Mouse (Mus musculus) hindlimb bud, embryonic 11.5 days (tissue): ENCODE results near the gene Zfp422.
"Not testable (repeated sequence)": the region's sequence is repeated elsewhere in the genome, so short reads cannot be mapped to it uniquely, and the experiment has no call there.

Source experiments
- DNase-seq: peaks from one replicate; pipeline ENCODE4 v3.0.0-alpha.2; 2012; ENCODE audit warnings: low read depth, low spot score; ENCODE audit errors: extremely low spot score

Gene Zfp422

DNA sequence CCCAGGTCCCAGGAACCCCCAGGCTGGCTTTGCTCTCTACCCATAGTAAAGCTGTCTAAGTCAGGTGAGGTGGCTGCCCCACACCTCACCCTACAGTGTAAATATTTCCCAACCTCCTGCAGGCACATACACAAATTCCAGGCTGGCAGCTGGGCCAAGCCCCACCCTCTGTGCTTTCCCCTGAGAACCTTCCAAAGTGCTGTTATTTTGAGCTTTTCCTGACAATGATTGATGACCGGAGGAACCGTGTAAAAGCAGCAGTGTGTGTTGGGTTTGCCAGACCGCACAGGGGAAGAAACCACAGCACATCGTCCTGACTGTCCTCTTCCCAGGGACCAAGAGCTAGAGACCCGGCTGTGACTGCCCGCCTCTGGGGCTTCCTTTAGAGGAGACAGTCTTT lies 21.6 kb upstream of the Zfp422 start, which contains the start of gene Depp1:
Depp1 (plus strand) TSS at position 204 of the 400 bp plus-strand sequence.
- no peak for DNase-seq

DNA sequence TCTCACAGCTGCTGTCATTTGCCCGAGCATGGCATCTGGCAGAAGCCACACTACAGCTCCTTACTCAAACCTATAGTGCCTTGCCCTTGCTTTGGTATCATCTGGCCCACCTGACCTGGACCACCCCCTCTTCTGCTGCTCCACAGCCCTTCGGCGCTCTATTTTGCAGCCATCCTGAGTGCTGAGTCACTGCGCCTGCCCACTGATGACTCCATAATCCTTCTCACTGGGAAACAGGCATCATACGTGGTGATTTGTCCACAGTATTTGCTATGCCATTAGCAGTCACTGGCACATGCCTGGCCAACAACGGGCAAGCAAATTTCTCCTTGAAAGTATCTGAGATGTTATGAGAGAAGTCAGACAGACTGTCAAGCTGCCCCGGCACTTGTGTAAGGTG lies 21.0 kb upstream of the Zfp422 start:
- DNase-seq, result no peak

DNA sequence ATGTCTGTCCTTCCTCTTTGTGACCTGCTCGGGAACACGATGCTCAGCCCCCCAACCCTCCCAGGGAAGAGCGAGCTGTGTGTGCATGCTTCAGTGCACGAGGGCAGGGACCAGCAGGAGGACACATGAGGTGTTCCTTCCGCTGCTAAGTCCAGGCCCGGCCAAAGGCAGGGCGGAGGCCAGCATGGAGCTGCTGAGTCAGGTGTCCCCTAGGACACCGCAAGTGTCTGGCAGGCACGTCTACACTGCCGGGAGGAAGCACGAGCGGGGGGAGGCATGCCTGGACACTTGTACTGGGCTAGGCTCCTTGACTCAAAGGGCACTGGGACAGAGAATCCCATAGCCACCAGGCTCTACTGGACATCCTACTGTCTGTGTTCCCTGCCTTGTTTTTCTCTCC lies 19.0 kb upstream of the Zfp422 start:
- no peak for DNase-seq

DNA sequence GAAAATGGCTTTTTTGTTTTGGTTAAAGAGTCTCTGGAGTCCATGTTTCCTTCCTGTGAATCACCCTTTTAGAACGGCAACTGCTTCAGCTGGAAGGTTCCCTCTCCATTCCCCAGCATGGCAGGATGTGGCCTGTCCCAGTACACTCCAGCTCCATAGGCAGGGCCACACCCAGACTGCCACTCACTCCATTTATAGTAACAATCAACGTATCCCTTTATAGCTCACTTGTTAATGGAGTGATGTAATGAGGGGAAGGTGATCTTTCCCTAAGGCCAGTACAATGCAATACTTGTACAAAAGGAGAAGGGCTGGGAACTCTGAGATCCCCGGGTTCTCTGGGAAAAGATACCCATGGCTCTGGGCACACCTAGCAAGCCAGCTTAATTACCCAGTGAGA lies 15.5 kb upstream of the Zfp422 start:
- DNase-seq, result no peak

DNA sequence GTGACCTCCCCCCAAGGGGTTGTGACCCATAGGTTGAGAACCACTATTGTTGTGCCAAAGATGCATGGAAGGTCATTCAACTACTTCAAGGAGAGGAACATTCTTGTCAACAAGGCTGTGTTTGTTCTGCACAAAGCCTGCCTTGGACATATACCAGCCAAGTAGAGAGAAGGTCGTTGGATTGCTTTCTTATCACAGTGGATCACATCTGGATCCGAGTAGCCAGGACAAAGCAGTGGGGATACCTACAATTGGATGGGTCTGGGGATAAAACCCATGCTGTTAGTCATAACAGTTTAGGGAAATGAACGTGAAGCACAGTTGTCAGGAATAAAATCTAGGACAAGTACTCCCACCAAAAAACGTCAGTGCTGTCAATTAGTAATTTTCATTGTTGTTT lies 15.1 kb upstream of the Zfp422 start:
- no peak for DNase-seq

DNA sequence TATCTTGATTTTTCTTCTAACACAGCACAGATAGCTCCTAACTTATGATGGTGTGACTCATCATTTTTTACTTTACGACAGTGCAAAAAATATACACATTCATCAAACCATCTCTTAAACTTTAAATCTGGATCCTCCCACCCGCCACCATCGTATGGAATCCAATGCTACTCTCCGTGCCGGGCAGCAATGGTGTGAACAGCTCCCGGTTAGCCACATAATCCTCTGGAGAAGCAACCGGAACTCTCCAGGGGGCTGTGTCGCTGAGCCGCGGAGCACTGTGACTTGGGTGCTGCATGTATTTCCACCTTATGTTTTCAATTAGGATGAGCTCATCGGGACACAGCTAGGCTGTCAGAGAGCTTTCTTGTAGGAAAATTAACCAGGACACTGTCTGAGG lies 14.1 kb upstream of the Zfp422 start:
- DNase-seq, result no peak

DNA sequence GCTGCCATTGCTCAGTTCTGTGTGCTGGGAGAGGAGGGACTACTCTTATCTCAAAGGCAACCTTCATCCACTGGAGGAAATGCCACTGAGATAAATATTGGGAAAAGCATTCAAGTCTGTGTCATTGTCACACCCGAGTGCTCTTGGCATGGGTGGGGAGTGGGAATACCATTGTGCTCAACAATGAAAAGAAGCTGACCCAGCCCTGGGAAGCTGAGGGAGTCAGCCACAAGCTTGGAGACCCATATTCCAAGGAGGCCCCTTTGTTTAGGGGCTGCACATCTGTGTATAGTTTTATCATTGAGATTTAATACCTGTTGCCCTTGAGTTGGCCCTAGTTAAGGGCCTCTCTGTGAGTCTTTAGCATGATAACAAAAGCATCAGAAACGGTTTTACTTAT lies 10.9 kb upstream of the Zfp422 start:
- no peak for DNase-seq

DNA sequence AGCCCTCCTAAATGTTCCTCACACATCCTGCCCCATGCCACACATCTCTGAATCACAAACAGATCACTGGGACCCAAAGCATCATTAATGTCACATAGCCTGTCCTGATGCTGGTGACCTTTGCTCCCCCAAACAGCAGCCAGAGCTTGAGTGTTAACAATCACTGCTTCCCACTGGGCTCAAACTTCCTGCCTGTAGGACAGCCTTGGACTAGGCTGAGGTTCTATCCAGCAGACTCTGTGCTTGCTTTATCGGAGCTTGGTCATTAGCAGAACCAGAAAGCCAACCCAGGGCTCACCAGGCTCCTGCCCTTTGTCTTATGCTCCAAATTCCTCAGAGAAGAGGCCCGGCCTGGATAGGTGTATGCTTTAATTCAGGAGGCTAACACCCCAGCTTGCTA lies 10.1 kb upstream of the Zfp422 start:
- DNase-seq, result no peak

DNA sequence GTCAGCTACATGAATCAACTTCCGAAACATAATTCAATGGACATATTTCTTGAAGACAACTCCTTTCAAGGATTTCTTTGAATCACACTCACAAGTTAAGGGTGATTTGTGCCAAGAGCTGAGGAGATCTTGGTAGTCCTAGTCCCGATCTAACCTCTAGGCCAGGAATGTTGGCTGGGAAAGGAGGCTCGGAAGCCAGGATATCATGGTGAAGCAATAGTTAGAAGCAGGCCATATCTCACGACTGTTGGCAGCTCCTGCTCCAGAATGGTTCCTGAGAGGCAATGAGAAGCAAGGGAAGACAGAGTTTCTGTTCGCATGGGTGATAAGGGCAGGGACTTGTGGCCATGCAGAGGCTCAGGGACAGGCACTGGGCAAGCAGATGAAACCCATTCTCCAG lies 8.7 kb upstream of the Zfp422 start:
- no peak for DNase-seq

DNA sequence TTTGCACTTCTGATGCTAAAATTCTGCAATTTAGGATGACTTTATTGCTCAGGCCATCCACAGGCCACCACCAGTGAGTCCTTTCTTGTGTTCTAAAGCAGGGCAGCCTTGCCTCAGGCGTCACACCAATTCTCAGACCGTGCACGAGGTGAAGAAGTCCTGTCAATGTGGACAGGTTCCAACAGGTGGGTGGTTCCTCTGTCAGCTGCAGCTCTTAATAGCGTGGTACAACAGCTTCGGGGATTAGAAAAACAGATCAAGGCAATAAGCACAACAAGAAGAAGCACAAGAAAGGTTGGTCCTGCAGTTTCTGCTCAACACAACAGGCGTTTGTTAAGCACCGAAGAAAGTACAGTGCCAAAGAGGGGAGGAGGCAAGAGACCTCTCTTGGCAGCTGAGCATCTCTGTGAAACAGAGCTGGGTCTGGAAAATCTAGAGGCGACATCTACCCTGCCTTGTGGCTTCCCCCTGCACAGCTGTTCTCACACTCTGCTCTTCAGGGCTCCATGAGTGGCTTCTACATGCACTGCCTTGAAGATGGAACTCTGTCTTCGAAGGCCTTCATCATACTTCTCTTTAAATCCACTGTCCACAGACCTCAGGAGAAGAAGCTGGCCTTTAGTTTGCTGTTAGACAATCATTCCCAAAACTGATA lies 7.9 kb upstream of the Zfp422 start:
- no peak for DNase-seq

DNA sequence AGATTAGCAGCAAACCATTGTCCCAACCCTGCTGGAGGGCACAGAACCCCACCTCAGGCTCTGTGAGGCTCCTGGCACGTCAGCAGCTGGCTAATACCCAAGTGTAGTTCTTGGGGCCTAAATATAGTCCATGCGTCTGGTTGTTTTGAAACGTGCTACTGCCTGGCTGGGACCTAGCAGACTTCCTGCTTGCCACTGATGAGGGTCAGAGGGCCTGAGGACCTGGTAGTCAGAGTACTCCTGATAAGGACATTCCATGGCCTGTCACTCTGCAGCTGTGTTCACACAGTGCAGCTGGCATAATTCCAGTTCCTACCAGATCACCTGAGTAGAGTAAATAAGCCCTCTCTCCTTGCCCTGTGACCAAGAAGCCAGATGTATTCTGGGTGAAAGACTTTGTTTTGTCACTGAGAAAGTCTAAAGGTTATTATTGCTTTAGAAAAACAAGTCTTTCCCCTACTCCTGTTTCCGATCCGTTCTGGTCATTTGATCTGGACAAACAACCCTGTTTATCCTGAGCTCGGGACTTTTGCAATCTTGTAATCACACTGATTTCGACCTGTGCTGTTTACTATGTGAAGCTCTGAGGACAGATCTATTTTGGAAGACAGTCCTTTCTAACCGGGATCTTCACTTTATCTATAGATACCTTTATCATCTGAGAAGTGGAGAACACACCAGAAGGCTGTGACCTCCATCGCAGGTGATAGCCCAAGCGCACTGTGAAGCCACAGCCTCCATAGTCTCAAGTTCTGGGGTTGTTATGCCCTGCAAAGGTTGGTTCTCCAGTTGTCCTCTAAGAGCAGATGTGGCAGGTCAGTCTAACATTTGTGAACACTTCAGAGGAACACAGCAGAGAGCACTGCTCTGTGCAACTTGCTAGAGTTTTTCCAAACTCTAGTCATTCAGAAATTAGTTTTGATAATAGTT lies 6.7 kb upstream of the Zfp422 start:
- DNase-seq, result no peak

DNA sequence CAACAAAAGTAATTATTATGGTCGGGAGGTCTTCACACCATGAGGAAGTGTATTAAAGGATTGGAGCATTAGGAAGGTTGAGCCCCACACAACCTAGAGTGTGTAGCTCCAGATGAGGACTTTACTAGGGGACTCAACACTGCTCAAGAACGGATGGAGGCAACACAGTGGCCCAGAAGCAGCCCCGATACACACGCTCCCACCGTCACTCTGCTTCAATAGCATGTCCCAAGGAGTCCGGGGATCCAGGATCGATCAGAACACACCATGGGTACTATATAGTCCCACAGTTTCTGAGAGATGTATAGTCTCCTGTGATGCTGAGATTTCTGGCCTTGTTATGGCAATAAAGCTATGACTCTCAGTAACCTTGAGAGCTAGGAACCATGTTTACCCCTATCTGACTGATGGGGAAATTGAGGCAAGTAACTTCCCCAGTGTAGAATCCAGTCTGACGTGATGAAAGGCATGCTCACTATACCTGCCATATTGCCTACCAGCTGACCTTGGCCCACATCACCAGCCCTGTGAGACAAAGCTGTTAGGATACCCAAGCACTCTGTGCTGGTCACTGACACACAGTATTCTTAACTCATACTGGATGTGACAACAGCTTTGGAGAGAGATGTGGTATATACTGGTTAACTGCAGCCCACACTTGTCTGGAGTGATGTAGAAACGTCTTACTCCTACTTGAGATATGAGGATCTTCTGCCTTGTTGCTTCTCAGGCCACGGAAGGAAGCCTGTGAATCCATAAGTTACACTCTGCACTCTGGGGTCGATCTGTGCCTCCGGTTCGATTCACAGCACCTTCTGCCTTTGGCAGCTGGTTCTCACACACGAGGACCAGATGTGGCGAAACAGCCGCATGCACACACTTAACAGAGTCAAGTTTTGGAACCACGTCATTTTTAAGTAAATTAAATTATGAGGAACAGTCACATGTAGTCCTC lies 5.2 kb upstream of the Zfp422 start:
- no peak for DNase-seq

DNA sequence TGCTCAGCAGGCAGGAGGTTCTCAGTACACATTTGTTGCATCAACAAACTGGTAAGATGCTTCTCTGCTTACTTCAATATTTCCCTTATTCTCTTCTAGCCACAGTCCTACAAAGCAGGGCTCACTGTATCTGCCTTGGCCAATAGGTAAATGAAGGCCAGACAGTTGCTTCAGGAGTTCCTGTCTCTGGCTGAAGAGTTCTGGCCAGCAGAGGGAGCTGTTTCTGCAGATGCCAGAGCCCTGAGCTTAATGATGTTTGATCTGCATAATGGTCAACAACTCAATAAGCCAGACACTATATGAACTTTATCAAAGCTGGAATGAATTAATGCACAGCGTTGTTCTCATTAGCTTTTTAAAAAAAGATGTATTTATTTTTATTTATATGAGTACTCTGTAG lies 3.3 kb upstream of the Zfp422 start:
- DNase-seq, result no peak

DNA sequence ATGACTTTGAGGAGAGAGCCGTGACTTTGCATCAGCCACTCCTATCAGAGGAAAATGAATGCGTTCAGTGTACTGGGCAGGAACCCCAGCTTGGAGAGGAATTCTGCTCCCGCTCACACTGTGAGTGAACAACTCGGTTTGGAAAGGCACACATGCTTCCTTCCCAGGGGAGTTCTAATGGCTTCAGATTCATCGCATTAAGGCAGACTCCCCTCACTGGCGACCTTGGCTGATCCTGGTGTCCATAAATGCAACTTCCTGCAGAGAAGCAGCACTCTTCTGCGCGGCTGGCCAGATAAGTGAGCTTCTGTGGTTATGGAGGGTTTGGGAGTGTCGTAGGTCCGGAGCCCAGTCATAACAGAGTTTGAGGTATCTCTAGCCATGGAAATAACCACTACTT lies 967 bp upstream of the Zfp422 start:
- DNase-seq, result no peak

DNA sequence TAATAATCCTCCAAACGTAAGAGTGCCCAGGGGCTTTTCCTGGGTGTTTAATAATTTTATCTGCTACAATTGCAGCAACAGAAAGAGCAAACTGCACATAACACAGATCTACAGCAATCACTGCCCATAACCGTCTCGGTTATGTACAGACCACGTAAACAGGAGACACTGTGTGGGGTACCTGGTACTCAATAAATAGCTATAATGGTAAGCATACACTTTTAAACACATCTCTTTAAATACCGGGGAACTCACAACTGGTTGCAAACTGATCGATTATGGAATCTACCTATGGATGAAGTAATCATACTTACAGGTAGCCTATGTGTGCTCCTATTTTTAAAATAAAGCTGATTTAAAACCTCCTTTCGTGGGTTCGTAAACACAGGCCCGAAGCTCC lies 704 bp downstream of the Zfp422 start:
- DNase-seq, result no peak

DNA sequence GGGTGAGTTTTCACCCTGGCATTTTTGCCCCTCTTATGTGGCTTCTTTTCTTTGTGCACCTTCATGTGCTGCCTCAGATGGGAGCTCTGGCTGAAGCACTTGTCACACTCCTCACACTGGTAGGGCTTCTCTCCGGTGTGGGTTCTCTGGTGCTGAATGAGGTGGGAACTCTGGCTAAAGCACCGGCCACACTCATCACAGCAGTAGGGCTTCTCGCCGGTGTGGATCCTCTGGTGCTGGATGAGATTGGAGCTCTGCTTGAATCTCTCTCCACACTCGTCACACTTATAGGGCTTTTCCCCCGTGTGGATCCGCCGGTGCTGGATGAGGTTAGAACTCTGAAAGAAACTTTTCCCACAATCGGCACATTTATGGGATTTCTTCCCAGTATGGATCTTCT lies 2.4 kb downstream of the Zfp422 start:
- not testable (repeated sequence) for DNase-seq

DNA sequence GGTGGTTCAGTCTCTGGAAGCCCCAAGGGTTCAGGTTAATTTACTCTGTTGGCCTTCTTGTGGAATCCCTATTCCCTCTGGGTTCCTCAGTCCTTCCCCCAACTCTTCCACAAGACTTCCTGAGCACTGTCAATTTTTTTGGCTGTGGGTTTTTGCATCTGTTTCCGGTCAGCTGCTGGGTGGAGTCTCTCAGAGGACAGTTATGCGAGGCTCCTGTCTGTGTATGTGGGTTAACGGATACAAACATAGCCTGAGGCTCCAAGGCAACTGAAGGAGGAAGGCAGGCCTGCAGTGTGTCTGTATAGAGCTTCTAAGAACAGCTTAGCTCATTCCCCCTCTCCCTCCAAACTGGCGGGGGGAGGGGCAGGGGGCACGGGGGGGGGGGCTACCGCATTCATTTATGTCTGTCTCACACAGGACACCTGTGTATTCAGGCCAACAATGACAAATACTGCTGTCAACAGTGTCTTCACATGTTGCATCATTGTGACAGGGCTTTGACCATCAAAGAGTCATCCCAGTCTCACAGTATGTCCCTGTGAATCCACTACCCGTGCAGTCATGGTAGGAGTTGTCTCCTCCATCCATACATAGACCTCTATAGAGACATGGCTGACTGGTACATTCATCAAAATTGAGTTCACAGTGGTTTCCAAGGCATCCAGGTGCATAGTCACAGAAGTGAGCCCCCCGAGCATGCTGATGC lies 7.3 kb downstream of the Zfp422 start:
- DNase-seq, result no peak

DNA sequence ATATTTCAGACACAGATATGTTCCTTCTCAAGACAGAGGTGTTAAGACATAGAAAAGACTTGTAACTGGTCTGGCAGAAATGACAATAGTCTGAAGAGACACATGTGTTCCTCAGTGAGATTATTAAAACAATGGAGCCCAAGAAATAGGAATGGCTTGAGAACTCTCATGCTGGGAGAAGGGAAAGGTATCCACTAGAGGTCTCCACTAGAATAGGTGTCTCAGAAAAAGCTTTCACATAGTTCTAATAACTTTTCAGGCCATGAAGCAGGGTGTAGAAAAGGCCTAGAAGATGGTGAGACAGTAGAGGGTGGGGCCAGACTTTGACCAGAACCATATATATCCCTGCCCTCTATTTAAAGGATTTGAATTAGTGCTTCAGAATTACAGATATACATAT lies 10.7 kb downstream of the Zfp422 start:
- DNase-seq, result no peak

DNA sequence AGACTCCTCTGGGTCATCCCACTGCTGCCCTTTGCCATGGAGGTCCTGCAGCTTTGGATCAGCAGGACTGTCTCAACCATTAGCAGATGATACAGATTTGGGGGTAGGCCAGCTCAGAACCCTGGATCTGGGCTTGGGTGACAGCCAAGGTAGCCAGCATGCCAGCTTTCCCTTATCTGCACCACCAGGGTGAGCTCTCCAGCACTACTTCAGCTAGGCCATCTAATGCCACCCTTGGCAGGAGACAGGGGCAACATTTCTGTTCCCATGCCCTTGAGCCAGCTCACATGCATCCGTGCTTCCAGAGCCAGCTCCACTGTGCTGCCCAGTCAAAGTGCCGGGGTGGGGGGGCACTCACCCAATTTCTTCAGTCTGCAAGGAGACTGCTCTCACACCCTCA lies 13.1 kb downstream of the Zfp422 start:
- DNase-seq, result no peak

DNA sequence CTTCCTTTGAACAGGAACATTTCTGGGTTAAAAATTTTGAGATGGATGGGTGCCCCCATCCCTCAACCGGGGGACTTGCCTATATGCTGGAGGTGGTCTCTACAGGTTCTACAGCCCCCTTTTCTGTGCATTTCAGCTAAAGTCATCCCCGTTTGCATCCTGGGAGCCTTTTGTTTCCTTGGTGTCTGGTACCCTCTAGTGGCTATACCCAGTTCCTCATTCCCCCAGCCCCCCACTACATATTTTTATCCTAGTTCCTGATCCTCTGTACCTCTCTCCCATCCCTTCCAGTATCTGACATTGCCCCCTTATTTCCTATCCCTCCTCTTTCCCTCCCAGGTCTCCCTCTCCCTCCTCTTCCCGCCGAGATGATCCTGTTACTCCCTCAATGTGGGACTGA lies 21.6 kb downstream of the Zfp422 start:
- no peak for DNase-seq

DNA sequence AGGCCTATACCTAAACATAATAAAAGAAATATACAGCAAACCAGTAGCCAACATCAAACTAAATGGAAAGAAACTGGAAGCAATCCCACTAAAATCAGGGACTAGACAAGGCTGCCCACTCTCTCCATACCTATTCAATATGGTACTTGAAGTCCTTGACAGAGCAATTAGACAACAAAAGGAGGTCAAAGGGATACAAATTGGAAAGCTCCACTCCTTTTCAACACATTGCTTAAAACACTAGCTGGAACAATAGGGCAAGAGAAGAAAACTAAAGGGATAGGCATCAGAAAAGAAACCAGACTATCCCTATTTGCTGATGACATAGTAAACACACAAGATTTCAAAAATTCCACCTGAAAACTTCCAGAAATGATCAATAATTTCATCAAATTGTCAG lies 27.8 kb downstream of the Zfp422 start:
- DNase-seq, result not testable (repeated sequence)
